Mouse (Mus musculus): ENCODE data around the gene Kif17.

DNA sequence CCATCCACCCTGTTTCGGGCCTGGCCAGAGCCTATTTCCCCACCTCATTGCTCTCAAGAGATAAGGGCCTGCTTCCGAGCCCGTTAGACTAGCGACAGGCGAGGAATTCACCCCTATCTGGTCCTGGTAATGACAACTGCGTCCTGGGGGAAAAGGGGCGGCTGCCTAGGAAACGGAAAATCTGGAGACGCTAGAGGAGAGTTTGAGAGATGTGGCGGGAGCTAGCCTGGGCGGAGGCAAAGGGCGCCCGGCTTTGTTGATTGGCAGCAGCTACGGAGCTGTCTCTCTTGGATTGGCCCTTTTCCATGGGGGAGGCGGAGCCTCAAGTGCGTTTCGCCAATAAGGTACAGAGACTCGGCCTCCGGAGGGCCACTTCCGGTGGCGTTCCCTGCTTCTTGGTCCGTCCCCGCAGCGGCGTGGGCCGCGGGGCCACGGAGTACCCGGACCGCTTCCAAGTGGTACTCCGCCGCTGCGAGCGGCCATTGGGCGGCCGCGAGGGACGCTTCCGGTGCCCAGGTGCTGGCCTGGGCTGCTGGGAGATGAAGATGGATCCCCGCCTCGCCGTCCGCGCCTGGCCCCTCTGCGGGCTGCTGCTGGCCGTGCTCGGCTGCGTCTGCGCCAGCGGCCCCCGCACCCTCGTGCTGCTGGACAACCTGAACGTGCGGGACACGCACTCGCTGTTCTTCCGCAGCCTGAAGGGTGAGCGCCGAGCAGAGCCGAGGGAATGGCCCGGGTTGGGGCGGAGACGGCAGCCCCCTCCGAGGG lies 54.3 kb downstream of the Kif17 start, which contains the start of gene Ddost:
- peak; percentile 66; the same call in 1 of the 2 replicates for TF ChIP-seq POLR2A (IDR thresholded peaks at IDR 0.05; ENCODE audit: borderline replicate concordance, control insufficient read depth, low read depth, low read length)
- TF ChIP-seq CTCF (IDR thresholded peaks at IDR 0.05; ENCODE audit: control insufficient read depth, insufficient read depth, low read length): no peak
